Mouse (Mus musculus) megakaryocyte progenitor cell, adult 5-6 weeks (primary cell): ENCODE measurements around the gene Eif3a. TPM values are rescaled to one million over a fixed set of nuclear protein-coding genes. Genes with fewer than 3 reads are reported as not detected.

Experiments used
- ATAC-seq: replicated peaks from 2 replicates; pipeline ENCODE4 v1.8.0; 2016; ENCODE audit warnings: mild to moderate bottlenecking, moderate TSS enrichment, inconsistent platforms; ENCODE audit not compliant: poor library complexity
- total RNA-seq, 2 experiments: library from RNA; stranded (forward) in 1 of 2; stranded (reverse) in 1 of 2; fragments of 157-497, 149-512 nt in 1 of 2; fragments of 200-1000 nt in 1 of 2; gene quantifications; 2 replicates each; pipeline versions ENCODE4 v1.2.3 to v1.2.4; 2015 to 2017

Eif3a gene
- total RNA-seq (2015) (277 and 314 TPM in 2 replicates), total RNA-seq (2017) (313 and 434 TPM in 2 replicates)

GRCm38 (mm10) chr19:60790551-60791161, at the start of gene Eif3a:
Gene Eif3a, minus strand, starts transcription at chr19:60790658.
- peak; percentile 73 for ATAC-seq

GRCm38 (mm10) chr19:60837747-60838146, 47.3 kb upstream of the Eif3a start:
- peak; percentile 99 for ATAC-seq

GRCm38 (mm10) chr19:60818677-60819076, 28.2 kb upstream of the Eif3a start:
- ATAC-seq, result peak; percentile 99

- no peak for ATAC-seq
Measured at GRCm38 (mm10) chr19:60813133-60813532, 22.7 kb upstream of the Eif3a start.

GRCm38 (mm10) chr19:60812036-60812389, 21.6 kb upstream of the Eif3a start:
- peak; percentile 10 for ATAC-seq

GRCm38 (mm10) chr19:60811098-60812035, 20.9 kb upstream of the Eif3a start, which contains the start of gene Fam45a:
Gene Fam45a, plus strand, starts transcription at chr19:60811585.
- ATAC-seq, result peak; percentile 99

- no peak for ATAC-seq
Measured at GRCm38 (mm10) chr19:60809927-60810326, 19.5 kb upstream of the Eif3a start.

- ATAC-seq, result peak; percentile 43; the same call in 1 of the 2 replicates
Measured at GRCm38 (mm10) chr19:60804903-60805302, 14.4 kb upstream of the Eif3a start.

GRCm38 (mm10) chr19:60799867-60800569, 9.6 kb upstream of the Eif3a start:
- ATAC-seq, result peak; percentile 90

GRCm38 (mm10) chr19:60797415-60797814, 7.0 kb upstream of the Eif3a start:
- no peak for ATAC-seq

GRCm38 (mm10) chr19:60795244-60795643, 4.8 kb upstream of the Eif3a start:
- peak; percentile 50 for ATAC-seq

GRCm38 (mm10) chr19:60793170-60793707, 2.8 kb upstream of the Eif3a start:
- ATAC-seq, result no peak

GRCm38 (mm10) chr19:60791164-60791563, 706 bp upstream of the Eif3a start:
- no peak for ATAC-seq

- ATAC-seq, result peak; percentile 47
Measured at GRCm38 (mm10) chr19:60789919-60790506, 445 bp downstream of the Eif3a start.

GRCm38 (mm10) chr19:60789452-60789851, 1.0 kb downstream of the Eif3a start:
- no peak for ATAC-seq

- ATAC-seq, result no peak
Measured at GRCm38 (mm10) chr19:60788214-60788960, 2.1 kb downstream of the Eif3a start.

- ATAC-seq, result no peak
Measured at GRCm38 (mm10) chr19:60787465-60788150, 2.9 kb downstream of the Eif3a start.

- no peak for ATAC-seq
Measured at GRCm38 (mm10) chr19:60784712-60785111, 5.7 kb downstream of the Eif3a start.

GRCm38 (mm10) chr19:60782034-60782433, 8.4 kb downstream of the Eif3a start:
- no peak for ATAC-seq
